Mouse (Mus musculus): ENCODE data around the gene Setd7. TPM values are rescaled to one million over a fixed set of nuclear protein-coding genes. Genes with fewer than 3 reads are reported as not detected.

The Setd7 gene
- polyA plus RNA-seq, 1 experiment from 2014 or later = 1.0 TPM

- Histone ChIP-seq H3K9me3 (replicated peaks) (no peaks in the 10 kb centered on the region), H3K36me3 (peaks cover 11% of the 10 kb centered on the region), H3K4me2 (no peak overlapping the region), H3K4me1 (peaks cover 46% of the 10 kb centered on the region), H3K27ac (no peak overlapping the region), H3K9ac (no peak overlapping the region), H3K4me3 (no peak overlapping the region), H3K27me3 (replicated peaks) (no peaks in the 10 kb centered on the region)
- ATAC-seq = no peak
- WGBS (ENCODE audit: insufficient replicate concordance) = 79% methylated on average over 4 of the region's 4 CpGs
Observed at GRCm38 (mm10) chr3:51554836-51555235, 5.8 kb downstream of the Setd7 start.

GRCm38 (mm10) chr3:51554067-51554466, 6.6 kb downstream of the Setd7 start:
- Histone ChIP-seq H3K27ac (no peak overlapping the region), H3K27me3 (replicated peaks) (no peaks in the 10 kb centered on the region), H3K9me3 (replicated peaks) (no peaks in the 10 kb centered on the region), H3K9ac (no peak overlapping the region), H3K4me3 (no peak overlapping the region), H3K4me1 (peaks cover 43% of the 10 kb centered on the region), H3K36me3 (peaks cover 18% of the 10 kb centered on the region), H3K4me2 (no peak overlapping the region)
- ATAC-seq = no peak
- WGBS (ENCODE audit: insufficient replicate concordance) = 54% methylated on average over 9 of the region's 9 CpGs

- WGBS (ENCODE audit: insufficient replicate concordance) = 71% methylated on average over 8 of the region's 8 CpGs
Observed at GRCm38 (mm10) chr3:51553497-51553875, 7.2 kb downstream of the Setd7 start.

GRCm38 (mm10) chr3:51552841-51553496, 7.7 kb downstream of the Setd7 start:
- Histone ChIP-seq H3K27ac (no peak overlapping the region), H3K4me3 (no peak overlapping the region)

More at GRCm38 (mm10) chr3:51553497-51553875, 7.2 kb downstream of the Setd7 start:
- Histone ChIP-seq H3K4me1 (peaks cover 40% of the 10 kb centered on the region), H3K27me3 (replicated peaks) (no peaks in the 10 kb centered on the region), H3K4me2 (peak overlapping the region; percentile 23; the same call in 1 of the 2 replicates), H3K9ac (no peak overlapping the region), H3K27ac (no peak overlapping the region), H3K9me3 (replicated peaks) (no peaks in the 10 kb centered on the region), H3K4me3 (no peak overlapping the region), H3K36me3 (peaks cover 22% of the 10 kb centered on the region)
- ATAC-seq = no peak

GRCm38 (mm10) chr3:51552197-51552596, 8.5 kb downstream of the Setd7 start:
- H3K27ac ChIP-seq = no peak overlapping the region
- peaks cover 38% of the 10 kb centered on the region for H3K4me1 ChIP-seq
- 81% methylated on average over 2 of the region's 2 CpGs for WGBS (ENCODE audit: insufficient replicate concordance)
- no peak for ATAC-seq
- H3K27me3 ChIP-seq (replicated peaks) = no peaks in the 10 kb centered on the region
- peaks cover 23% of the 10 kb centered on the region for H3K36me3 ChIP-seq
- no peak overlapping the region for H3K4me3 ChIP-seq
- H3K9me3 ChIP-seq (replicated peaks) = no peaks in the 10 kb centered on the region
- H3K9ac ChIP-seq = no peak overlapping the region
- no peak overlapping the region for H3K4me2 ChIP-seq

More at GRCm38 (mm10) chr3:51552841-51553496, 7.7 kb downstream of the Setd7 start:
- peaks cover 39% of the 10 kb centered on the region for H3K4me1 ChIP-seq
- H3K9me3 ChIP-seq (replicated peaks) = no peaks in the 10 kb centered on the region
- peaks cover 25% of the 10 kb centered on the region for H3K36me3 ChIP-seq
- H3K9ac ChIP-seq = no peak overlapping the region
- no peak for ATAC-seq
- peak overlapping the region; percentile 23 for H3K4me2 ChIP-seq
- WGBS (ENCODE audit: insufficient replicate concordance) = 50% methylated on average over 10 of the region's 10 CpGs
- H3K27me3 ChIP-seq (replicated peaks) = no peaks in the 10 kb centered on the region

GRCm38 (mm10) chr3:51548987-51549579, 11.6 kb downstream of the Setd7 start:
- no peak overlapping the region for H3K27ac ChIP-seq
- H3K4me1 ChIP-seq = peaks cover 24% of the 10 kb centered on the region
- no peak overlapping the region for H3K9ac ChIP-seq
- peaks cover 25% of the 10 kb centered on the region; the same call in 1 of the 2 replicates for H3K36me3 ChIP-seq
- no peaks in the 10 kb centered on the region for H3K27me3 ChIP-seq (replicated peaks)
- no peak for ATAC-seq
- WGBS (ENCODE audit: insufficient replicate concordance) = 91% methylated on average over 17 of the region's 17 CpGs
- H3K9me3 ChIP-seq (replicated peaks) = no peaks in the 10 kb centered on the region
- H3K4me3 ChIP-seq = no peak overlapping the region
- H3K4me2 ChIP-seq = no peak overlapping the region

GRCm38 (mm10) chr3:51547577-51547976, 13.1 kb downstream of the Setd7 start:
- H3K27ac ChIP-seq = no peak overlapping the region
- H3K36me3 ChIP-seq = peaks cover 27% of the 10 kb centered on the region
- H3K9me3 ChIP-seq (replicated peaks) = no peaks in the 10 kb centered on the region
- no peak overlapping the region for H3K9ac ChIP-seq
- WGBS (ENCODE audit: insufficient replicate concordance) = 77% methylated on average over 6 of the region's 6 CpGs
- no peak overlapping the region for H3K4me3 ChIP-seq
- H3K4me1 ChIP-seq = peaks cover 9% of the 10 kb centered on the region
- H3K4me2 ChIP-seq = no peak overlapping the region
- no peaks in the 10 kb centered on the region for H3K27me3 ChIP-seq (replicated peaks)
- no peak for ATAC-seq

- Histone ChIP-seq H3K36me3 (peaks cover 45% of the 10 kb centered on the region), H3K4me2 (no peak overlapping the region), H3K4me3 (no peak overlapping the region), H3K9me3 (replicated peaks) (no peaks in the 10 kb centered on the region), H3K4me1 (peaks cover 18% of the 10 kb centered on the region), H3K9ac (no peak overlapping the region), H3K27ac (no peak overlapping the region), H3K27me3 (replicated peaks) (no peaks in the 10 kb centered on the region)
- ATAC-seq = no peak
- 81% methylated on average over 19 of the region's 19 CpGs for WGBS (ENCODE audit: insufficient replicate concordance)
Observed at GRCm38 (mm10) chr3:51544442-51545128, 16.1 kb downstream of the Setd7 start.

GRCm38 (mm10) chr3:51540659-51541058, 20.0 kb downstream of the Setd7 start:
- no peak for ATAC-seq
- H3K9ac ChIP-seq = no peak overlapping the region
- H3K36me3 ChIP-seq = peaks cover 46% of the 10 kb centered on the region
- H3K4me3 ChIP-seq = no peak overlapping the region
- no peak overlapping the region for H3K27ac ChIP-seq
- no peaks in the 10 kb centered on the region for H3K27me3 ChIP-seq (replicated peaks)
- no peak overlapping the region for H3K4me2 ChIP-seq
- H3K9me3 ChIP-seq (replicated peaks) = no peaks in the 10 kb centered on the region
- H3K4me1 ChIP-seq = peaks cover 12% of the 10 kb centered on the region
- WGBS (ENCODE audit: insufficient replicate concordance) = 88% methylated on average over 9 of the region's 9 CpGs

- Histone ChIP-seq H3K9ac (no peak overlapping the region), H3K27ac (no peak overlapping the region; the same call in 1 of the 2 replicates), H3K9me3 (replicated peaks) (no peaks in the 10 kb centered on the region), H3K27me3 (replicated peaks) (no peaks in the 10 kb centered on the region), H3K4me3 (no peak overlapping the region), H3K4me1 (peaks cover 12% of the 10 kb centered on the region), H3K4me2 (no peak overlapping the region), H3K36me3 (peaks cover 54% of the 10 kb centered on the region)
- ATAC-seq = peak; percentile 65
- 47% methylated on average over 15 of the region's 15 CpGs for WGBS (ENCODE audit: insufficient replicate concordance)
Observed at GRCm38 (mm10) chr3:51539567-51540408, 20.9 kb downstream of the Setd7 start.

GRCm38 (mm10) chr3:51534013-51534412, 26.7 kb downstream of the Setd7 start:
- Histone ChIP-seq H3K27ac (no peak overlapping the region), H3K9me3 (replicated peaks) (no peaks in the 10 kb centered on the region), H3K4me2 (no peak overlapping the region), H3K27me3 (replicated peaks) (no peaks in the 10 kb centered on the region), H3K9ac (no peak overlapping the region), H3K4me1 (no peaks in the 10 kb centered on the region), H3K36me3 (peaks cover 76% of the 10 kb centered on the region), H3K4me3 (no peak overlapping the region)
- no peak for ATAC-seq
- 88% methylated on average over 9 of the region's 9 CpGs for WGBS (ENCODE audit: insufficient replicate concordance)
